Mouse (Mus musculus) bone marrow, adult 2 months (tissue): Measurements from ENCODE around the gene Fry.

ENCODE experiments used
- CTCF ChIP-seq: fragments of 200-500 bp; IDR thresholded peaks from 2 replicates; pipeline ENCODE4 v1.5.1; 2011; ENCODE audit warnings: low read length, control low read depth; ENCODE audit not compliant: control insufficient read depth, insufficient read depth
- POLR2A ChIP-seq: fragments of 200-500 bp; IDR thresholded peaks from 2 replicates; pipeline ENCODE4 v1.6.1; 2011; ENCODE audit warnings: low read depth, mild to moderate bottlenecking, control low read depth, low read length, borderline replicate concordance; ENCODE audit not compliant: control insufficient read depth

DNA sequence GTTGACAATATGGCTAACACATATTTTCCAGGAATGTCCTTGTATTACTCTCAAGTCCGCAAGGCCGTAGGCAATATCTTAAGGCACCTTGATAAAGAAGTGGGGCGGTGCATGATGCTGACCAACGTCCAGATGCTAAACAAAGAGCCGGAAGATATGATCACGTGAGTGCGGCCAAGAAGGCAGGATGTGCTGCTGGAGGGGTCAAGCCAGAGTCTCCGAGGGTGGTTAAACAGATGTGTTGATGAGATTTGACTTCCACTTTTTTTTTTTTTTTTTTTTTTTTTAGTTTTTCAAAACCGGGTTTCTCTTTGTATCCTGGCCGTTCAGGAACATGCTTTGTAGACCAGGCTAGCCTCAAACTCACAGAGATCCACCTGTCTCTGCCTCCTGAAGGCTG, 262.3 kb downstream of the Fry start:
- TF ChIP-seq CTCF (no peak), POLR2A (no peak)
